Mouse (Mus musculus): ENCODE results near the gene Pate3. TPM values are rescaled to one million over a fixed set of nuclear protein-coding genes. Genes with fewer than 3 reads are reported as not detected.

The Pate3 gene
- polyA plus RNA-seq, 1 experiment from 2014 or later = not detected

DNA sequence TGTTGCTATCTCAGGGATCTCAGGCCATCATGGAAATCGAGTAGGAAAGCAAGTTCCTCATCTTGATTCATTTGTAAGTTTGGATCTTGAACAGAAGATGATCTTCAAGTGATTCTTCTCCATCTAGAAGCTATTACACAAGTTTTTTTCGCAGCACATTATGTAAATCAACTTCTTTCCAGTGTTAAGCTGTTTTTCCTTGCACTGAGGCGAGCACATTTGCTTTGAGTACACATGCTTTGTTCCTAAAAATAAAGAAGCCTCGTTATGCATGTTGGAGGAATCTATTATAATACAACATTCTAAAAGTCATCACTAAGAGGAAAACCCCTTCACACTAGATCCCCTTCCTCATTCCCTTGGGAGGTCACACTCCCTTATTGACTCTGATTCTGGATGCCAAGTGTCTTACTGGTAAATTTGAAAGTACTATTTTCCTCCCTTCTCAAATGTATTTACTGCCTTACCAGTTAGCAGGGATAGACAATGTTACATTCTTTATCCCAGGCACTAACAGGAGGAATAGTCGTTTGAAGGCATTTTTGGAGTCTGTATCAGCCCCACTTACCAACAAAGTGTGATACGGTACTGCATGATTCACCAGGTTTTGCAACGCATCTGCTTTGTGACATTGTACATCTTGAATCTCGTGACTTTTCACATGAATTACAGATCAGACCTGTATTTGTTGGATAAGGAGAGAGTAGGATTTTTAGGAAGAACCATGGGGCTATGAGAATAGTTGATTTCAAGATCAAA is 40.2 kb downstream of the Pate3 start:
- Histone ChIP-seq H3K4me2 (ENCODE audit: low read depth, severe bottlenecking) (no peak overlapping the region), H3K27me3 (ENCODE audit: control insufficient read depth, insufficient read depth, low read length) (no peaks in the 10 kb centered on the region)

More for the DNA sequence above, 40.2 kb downstream of the Pate3 start:
- Histone ChIP-seq H3K9me3 (ENCODE audit: control insufficient read depth, low read length) (no peaks in the 10 kb centered on the region), H3K36me3 (ENCODE audit: control insufficient read depth, insufficient read depth, low read length) (no peaks in the 10 kb centered on the region), H3K27ac (replicated peaks; ENCODE audit: low read depth, low read length) (no peak overlapping the region), H3K4me1 (ENCODE audit: control insufficient read depth, insufficient read depth, low read length) (no peaks in the 10 kb centered on the region), H3K9ac (ENCODE audit: low read length) (no peak overlapping the region), H3K4me3 (ENCODE audit: low read depth, low read length) (no peak overlapping the region)
- WGBS = 71% methylated on average over 8 of the region's 8 CpGs
- no peak for DNase-seq (ENCODE audit: low spot score)
- ATAC-seq (ENCODE audit: insufficient number of reproducible peaks, low FRiP score, low TSS enrichment, low read depth) = no peak

Other genes starting within 250 kb of the Pate3 start
- gene Cdon, start 227.1 kb downstream of the Pate3 start, polyA plus RNA-seq (2014; fragmentation: Nextera tagmentation; extraction: Ambion mirVana) = 10.9 and 11.8 TPM in 2 replicates
- not detected in 2 replicates for gene Gm1113, start 129.9 kb downstream of the Pate3 start, polyA plus RNA-seq (2014; fragmentation: Nextera tagmentation; extraction: Ambion mirVana)
- 4.6 and 5.2 TPM in 2 replicates for gene Ddx25, start 89.7 kb downstream of the Pate3 start, polyA plus RNA-seq (2014; fragmentation: Nextera tagmentation; extraction: Ambion mirVana)
- gene Pus3, start 89.6 kb downstream of the Pate3 start, polyA plus RNA-seq (2014; fragmentation: Nextera tagmentation; extraction: Ambion mirVana) = 23.2 and 24.5 TPM in 2 replicates
- 0.43 and 0.52 TPM in 2 replicates for gene Pate2, start 77.9 kb downstream of the Pate3 start, polyA plus RNA-seq (2014; fragmentation: Nextera tagmentation; extraction: Ambion mirVana)
- gene Hyls1, start 77.8 kb downstream of the Pate3 start, polyA plus RNA-seq (2014; fragmentation: Nextera tagmentation; extraction: Ambion mirVana) = 23.8 and 24.4 TPM in 2 replicates
- not detected in 2 replicates for gene Pate4, start 36.3 kb downstream of the Pate3 start, polyA plus RNA-seq (2014; fragmentation: Nextera tagmentation; extraction: Ambion mirVana)
- gene Pate1, start 39.2 kb upstream of the Pate3 start, polyA plus RNA-seq (2014; fragmentation: Nextera tagmentation; extraction: Ambion mirVana) = not detected in 2 replicates
- gene Gm17677, start 92.8 kb upstream of the Pate3 start, polyA plus RNA-seq (2014; fragmentation: Nextera tagmentation; extraction: Ambion mirVana) = not detected in 2 replicates
- gene Gm17727, start 129.9 kb upstream of the Pate3 start, polyA plus RNA-seq (2014; fragmentation: Nextera tagmentation; extraction: Ambion mirVana) = not detected in 2 replicates
- not detected in 2 replicates for gene Gm27235, start 141.9 kb upstream of the Pate3 start, polyA plus RNA-seq (2014; fragmentation: Nextera tagmentation; extraction: Ambion mirVana)
- not detected in 2 replicates for gene D730048I06Rik, start 141.9 kb upstream of the Pate3 start, polyA plus RNA-seq (2014; fragmentation: Nextera tagmentation; extraction: Ambion mirVana)
- gene 9230110F15Rik, start 195.9 kb upstream of the Pate3 start, polyA plus RNA-seq (2014; fragmentation: Nextera tagmentation; extraction: Ambion mirVana) = not detected in 2 replicates

Measured in limb, embryonic 11.5 days (tissue).